Mouse (Mus musculus) intestine, embryonic 14.5 days (tissue): ENCODE data around the gene Tfdp2. TPM values are rescaled to one million over a fixed set of nuclear protein-coding genes. Genes with fewer than 3 reads are reported as not detected.
A peak's percentile ranks its signal among the peaks of the same experiment; 100 is the strongest.

ENCODE experiments used
- ATAC-seq: fragments of 200-750 bp; cut with Nextera tagmentation; replicated peaks from 2 replicates; pipeline ENCODE4 v1.8.0; 2017; ENCODE audit warnings: low read depth, moderate number of reproducible peaks, moderate TSS enrichment, moderate library complexity; ENCODE audit not compliant: low FRiP score, low TSS enrichment
- DNase-seq: peaks from one replicate; pipeline ENCODE4 v3.0.0-alpha.2; 2018; ENCODE audit warnings: low spot score
- H3K27ac ChIP-seq: fragments of 300-500 bp; sonication (generic); 2 replicates; pipeline ENCODE4 v1.5.1; 2014; ENCODE audit warnings: low read depth, mild to moderate bottlenecking, control low read depth
- H3K27me3 ChIP-seq: fragments of 300-500 bp; sonication (generic); replicated peaks from 2 replicates; pipeline ENCODE4 v1.6.1; 2014; ENCODE audit warnings: low read length, control low read depth; ENCODE audit not compliant: control insufficient read depth, insufficient read depth
- H3K36me3 ChIP-seq: fragments of 300-500 bp; sonication (generic); 2 replicates; pipeline ENCODE4 v1.6.1; 2014; ENCODE audit warnings: low read length, control low read depth; ENCODE audit not compliant: control insufficient read depth, insufficient read depth
- H3K4me1 ChIP-seq: fragments of 300-500 bp; sonication (generic); replicated peaks from 2 replicates; pipeline ENCODE4 v1.6.1; 2014; ENCODE audit warnings: low read length, control low read depth, mixed read lengths; ENCODE audit not compliant: control insufficient read depth, insufficient read depth
- H3K4me2 ChIP-seq: fragments of 300-500 bp; sonication (generic); 2 replicates; pipeline ENCODE4 v1.6.1; 2014; ENCODE audit warnings: low read length
- H3K4me3 ChIP-seq: fragments of 300-500 bp; sonication (generic); 2 replicates; pipeline ENCODE4 v1.5.1; 2014; ENCODE audit warnings: low read depth, low read length, control low read depth, mixed read lengths
- H3K9ac ChIP-seq: fragments of 300-500 bp; sonication (generic); 2 replicates; pipeline ENCODE4 v1.6.1; 2014; ENCODE audit warnings: mild to moderate bottlenecking, low read length
- H3K9me3 ChIP-seq: fragments of 300-500 bp; sonication (generic); 2 replicates; pipeline ENCODE4 v1.6.1; 2016; ENCODE audit warnings: low read length, control low read depth; ENCODE audit not compliant: control insufficient read depth
- WGBS: fragments of 180-500 bp; shearing (Covaris S2); extraction: QIAGEN DNeasy Blood & Tissue Kit; methylation state at CpG from one replicate; pipeline ENCODE4 v1.1.7; 2014; 5-methylcytosine and 5-hydroxymethylcytosine counted together
- polyA plus RNA-seq: library from polyadenylated mRNA; unstranded; fragments of >200 nt; fragmentation: Nextera tagmentation; extraction: Ambion mirVana; gene quantifications from 2 replicates; pipeline ENCODE4 v1.2.1, GENCODE M21; 2014

Gene Tfdp2
- polyA plus RNA-seq, 1 experiment from 2014 or later = 46.4 TPM

GRCm38 (mm10) chr9:96238286-96238685, 42.2 kb downstream of the Tfdp2 start:
- H3K4me2 ChIP-seq = no peak overlapping the region
- H3K36me3 ChIP-seq = 0 out of 2 replicates have a peak, but pooled peaks cover 4% of the 10 kb centered on the region
- no peaks in the 10 kb centered on the region for H3K4me1 ChIP-seq
- no peak overlapping the region for H3K4me3 ChIP-seq
- H3K9me3 ChIP-seq = no peaks in the 10 kb centered on the region
- DNase-seq = no peak
- no peaks in the 10 kb centered on the region for H3K27me3 ChIP-seq
- no peak overlapping the region for H3K9ac ChIP-seq
- H3K27ac ChIP-seq = no peak overlapping the region
- 76% methylated on average over 1 of the region's 1 CpGs for WGBS
- no peak for ATAC-seq

GRCm38 (mm10) chr9:96241134-96242097, 45.3 kb downstream of the Tfdp2 start:
- Histone ChIP-seq H3K9me3 (no peaks in the 10 kb centered on the region), H3K27ac (no peak overlapping the region), H3K36me3 (0 out of 2 replicates have a peak, but pooled peaks cover 4% of the 10 kb centered on the region), H3K4me1 (no peaks in the 10 kb centered on the region), H3K9ac (no peak overlapping the region), H3K27me3 (no peaks in the 10 kb centered on the region), H3K4me3 (no peak overlapping the region), H3K4me2 (no peak overlapping the region)
- DNase-seq = no peak
- WGBS = 93% methylated on average over 10 of the region's 10 CpGs
- 0 out of 2 replicates have a peak, but pooled peaks have one; percentile 23 for ATAC-seq

GRCm38 (mm10) chr9:96243915-96244314, 47.8 kb downstream of the Tfdp2 start:
- Histone ChIP-seq H3K27me3 (no peaks in the 10 kb centered on the region), H3K4me3 (no peak overlapping the region), H3K9ac (no peak overlapping the region), H3K4me2 (no peak overlapping the region), H3K36me3 (0 out of 2 replicates have a peak, but pooled peaks cover 4% of the 10 kb centered on the region), H3K27ac (no peak overlapping the region), H3K9me3 (no peaks in the 10 kb centered on the region), H3K4me1 (no peaks in the 10 kb centered on the region)
- 71% methylated on average over 6 of the region's 6 CpGs for WGBS
- ATAC-seq (no peak), DNase-seq (no peak)

GRCm38 (mm10) chr9:96254812-96255211, 58.7 kb downstream of the Tfdp2 start:
- Histone ChIP-seq H3K9ac (no peak overlapping the region), H3K4me1 (peaks cover 3% of the 10 kb centered on the region; the same call in 1 of the 2 replicates), H3K27me3 (no peaks in the 10 kb centered on the region), H3K27ac (no peak overlapping the region), H3K4me2 (no peak overlapping the region), H3K4me3 (no peak overlapping the region), H3K36me3 (no peaks in the 10 kb centered on the region), H3K9me3 (no peaks in the 10 kb centered on the region)
- 92% methylated on average over 2 of the region's 2 CpGs for WGBS
- DNase-seq (no peak), ATAC-seq (no peak)

GRCm38 (mm10) chr9:96258478-96258877, 62.4 kb downstream of the Tfdp2 start:
- Histone ChIP-seq H3K36me3 (no peaks in the 10 kb centered on the region), H3K27me3 (no peaks in the 10 kb centered on the region), H3K4me2 (peak overlapping the region; percentile 84), H3K9ac (no peak overlapping the region), H3K9me3 (no peaks in the 10 kb centered on the region), H3K4me1 (peaks cover 3% of the 10 kb centered on the region; the same call in 1 of the 2 replicates), H3K27ac (no peak overlapping the region), H3K4me3 (no peak overlapping the region)
- DNase-seq (no peak), ATAC-seq (peak; percentile 34; the same call in 1 of the 2 replicates)
- 22% methylated on average over 6 of the region's 6 CpGs for WGBS

- Histone ChIP-seq H3K27ac (no peak overlapping the region), H3K9ac (peak overlapping the region; percentile 36; the same call in 1 of the 2 replicates), H3K36me3 (no peaks in the 10 kb centered on the region), H3K4me3 (peak overlapping the region; percentile 45), H3K4me2 (peak overlapping the region; percentile 84), H3K27me3 (no peaks in the 10 kb centered on the region), H3K9me3 (no peaks in the 10 kb centered on the region), H3K4me1 (peaks cover 3% of the 10 kb centered on the region; the same call in 1 of the 2 replicates)
- DNase-seq (peak; percentile 67), ATAC-seq (0 out of 2 replicates have a peak, but pooled peaks have one; percentile 67)
- 4% methylated on average over 5 of the region's 5 CpGs for WGBS
Observed at GRCm38 (mm10) chr9:96259017-96259512, 63.0 kb downstream of the Tfdp2 start.

GRCm38 (mm10) chr9:96259753-96260520, 63.9 kb downstream of the Tfdp2 start:
- no peak for ATAC-seq
- Histone ChIP-seq H3K36me3 (no peaks in the 10 kb centered on the region), H3K9me3 (no peaks in the 10 kb centered on the region), H3K4me1 (peaks cover 3% of the 10 kb centered on the region; the same call in 1 of the 2 replicates), H3K9ac (0 out of 2 replicates have a peak overlapping the region, but pooled peaks have one; percentile 13), H3K4me2 (peak overlapping the region; percentile 84), H3K27ac (no peak overlapping the region), H3K27me3 (no peaks in the 10 kb centered on the region), H3K4me3 (peak overlapping the region; percentile 45)
- peak; percentile 70 for DNase-seq
- 7% methylated on average over 10 of the region's 10 CpGs for WGBS

GRCm38 (mm10) chr9:96261101-96261500, 65.0 kb downstream of the Tfdp2 start:
- Histone ChIP-seq H3K9ac (no peak overlapping the region), H3K4me3 (no peak overlapping the region), H3K9me3 (no peaks in the 10 kb centered on the region), H3K4me2 (no peak overlapping the region), H3K27me3 (no peaks in the 10 kb centered on the region), H3K27ac (no peak overlapping the region), H3K36me3 (no peaks in the 10 kb centered on the region), H3K4me1 (peaks cover 3% of the 10 kb centered on the region; the same call in 1 of the 2 replicates)
- 81% methylated on average over 4 of the region's 4 CpGs for WGBS
- no peak for DNase-seq
- no peak for ATAC-seq
